Mouse (Mus musculus): Measurements from ENCODE around the gene Igll1. TPM values are rescaled to one million over a fixed set of nuclear protein-coding genes. Genes with fewer than 3 reads are reported as not detected.

Igll1 gene
- 0.34 and 0.48 TPM in 2 replicates for polyA plus RNA-seq (2015; fragmentation: Nextera tagmentation; extraction: Ambion mirVana)

DNA sequence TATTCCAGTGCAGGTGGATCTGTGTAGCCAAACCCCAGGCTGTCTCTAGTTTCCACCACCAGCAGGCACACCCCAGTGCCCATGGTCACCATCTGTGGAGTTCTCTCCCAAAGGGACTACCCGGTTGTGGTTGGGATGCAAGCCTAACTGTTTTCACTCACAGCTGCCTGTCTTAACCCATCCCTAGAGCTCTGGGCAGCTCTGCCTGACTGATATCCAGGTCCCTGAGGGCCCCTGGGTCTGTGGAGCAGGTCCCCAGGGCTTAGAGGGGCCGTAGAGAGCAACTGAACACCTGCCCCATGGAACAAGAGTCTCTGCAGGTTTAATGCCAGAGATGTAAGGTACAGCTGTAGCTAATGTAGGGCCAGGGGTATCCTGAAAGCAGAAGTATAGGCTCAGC, at the start of gene Igll1:
Igll1 (minus strand) TSS at position 8 of the 400 bp plus-strand sequence.
- no peaks in the 10 kb centered on the region for H3K27me3 ChIP-seq
- ATAC-seq (ENCODE audit: insufficient number of reproducible peaks, low FRiP score, low TSS enrichment, low read depth): no peak

DNA sequence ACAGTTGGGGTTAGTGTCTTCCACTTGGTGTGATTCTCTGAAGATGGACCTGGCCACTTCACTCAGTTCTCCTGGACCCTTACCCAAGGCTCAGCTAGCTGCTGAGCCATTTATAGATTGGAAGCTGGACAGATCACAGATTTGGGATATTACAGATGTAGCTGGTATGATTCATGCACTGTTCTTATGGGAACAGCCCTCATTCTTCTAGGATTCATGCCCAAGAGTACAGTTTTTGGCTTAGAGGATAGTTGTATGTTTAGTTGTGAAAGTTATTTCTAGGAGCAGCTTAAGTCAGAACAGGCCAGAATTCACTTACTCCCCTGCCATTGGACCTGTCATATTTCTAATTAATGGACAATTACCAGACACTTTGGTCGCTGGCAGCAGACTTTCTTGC, 49.7 kb upstream of the Igll1 start:
- no peak for ATAC-seq (ENCODE audit: insufficient number of reproducible peaks, low FRiP score, low TSS enrichment, low read depth)
- Histone ChIP-seq H3K9ac (no peak overlapping the region), H3K27ac (replicated peaks) (no peak overlapping the region), H3K4me1 (0 out of 2 replicates have a peak, but pooled peaks cover 10% of the 10 kb centered on the region), H3K4me2 (replicated peaks) (no peak overlapping the region), H3K27me3 (no peaks in the 10 kb centered on the region), H3K4me3 (replicated peaks) (no peak overlapping the region), H3K36me3 (peaks cover 71% of the 10 kb centered on the region), H3K9me3 (replicated peaks) (no peaks in the 10 kb centered on the region)
- WGBS: 65% methylated on average over 1 of the region's 1 CpGs

More for the DNA sequence above, at the start of gene Igll1:
- no peak within 1 kb of the TSS for H3K27ac ChIP-seq (replicated peaks)
- no peak within 1 kb of the TSS for H3K4me2 ChIP-seq (replicated peaks)
- no peaks in the 10 kb centered on the region for H3K4me1 ChIP-seq
- H3K4me3 ChIP-seq (replicated peaks): no peak within 1 kb of the TSS
- 79% methylated on average over 2 of the region's 2 CpGs for WGBS
- no peaks in the 10 kb centered on the region for H3K9me3 ChIP-seq (replicated peaks)
- no peaks in the 10 kb centered on the region for H3K36me3 ChIP-seq
- no peak within 1 kb of the TSS for H3K9ac ChIP-seq

DNA sequence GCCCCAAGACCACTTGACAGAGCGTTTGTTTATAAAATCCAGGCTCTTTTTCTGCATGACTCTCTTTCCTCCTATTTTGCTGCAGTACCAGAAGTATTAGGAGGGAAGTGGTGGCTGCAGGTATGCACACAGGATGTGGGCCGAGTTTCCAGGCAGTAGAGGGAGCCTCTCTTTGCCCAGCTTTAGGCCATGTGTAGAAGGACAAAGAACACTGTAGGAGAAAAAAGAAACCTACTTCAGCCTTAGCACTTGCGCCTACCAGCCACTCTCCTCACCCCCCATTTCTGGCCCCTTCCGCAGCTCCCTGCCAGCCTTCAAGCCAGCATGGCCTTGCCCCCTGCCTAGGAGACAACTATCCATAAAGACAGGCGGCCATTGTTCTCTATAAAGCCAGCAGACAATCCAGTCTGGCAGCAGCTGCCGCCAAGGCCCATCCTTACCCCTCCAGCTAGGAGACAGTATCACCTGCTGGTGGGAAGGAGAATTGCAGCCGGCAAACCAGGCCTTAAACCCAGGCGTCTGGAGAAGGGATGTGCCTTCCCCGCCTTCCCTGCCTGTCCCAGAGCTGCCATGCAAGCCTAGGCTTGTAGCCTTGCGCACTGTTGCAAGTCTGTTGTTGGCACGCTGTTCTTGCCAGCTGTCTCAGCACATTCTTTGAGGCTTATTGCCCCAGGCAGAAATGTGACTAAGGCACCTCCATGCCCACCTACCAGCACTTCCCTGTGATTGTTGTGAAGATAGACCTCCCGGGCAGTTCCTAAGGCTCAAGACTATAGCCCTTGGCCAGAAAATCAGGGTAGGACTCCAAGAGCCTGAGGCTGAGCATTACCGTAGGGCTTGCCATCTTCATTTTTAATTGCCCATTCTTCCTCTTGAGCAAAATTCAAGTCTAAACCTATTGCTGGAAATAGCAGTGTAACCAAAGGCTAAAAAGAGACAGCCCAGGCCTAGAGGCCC, 48.1 kb upstream of the Igll1 start:
- Histone ChIP-seq H3K27ac (replicated peaks) (peak overlapping the region; percentile 76), H3K4me2 (replicated peaks) (no peak overlapping the region), H3K36me3 (peaks cover 63% of the 10 kb centered on the region), H3K9ac (no peak overlapping the region), H3K4me3 (replicated peaks) (no peak overlapping the region), H3K4me1 (0 out of 2 replicates have a peak, but pooled peaks cover 10% of the 10 kb centered on the region), H3K9me3 (replicated peaks) (no peaks in the 10 kb centered on the region), H3K27me3 (no peaks in the 10 kb centered on the region)
- 33% methylated on average over 13 of the region's 13 CpGs for WGBS
- ATAC-seq (ENCODE audit: insufficient number of reproducible peaks, low FRiP score, low TSS enrichment, low read depth): peak; percentile 83

DNA sequence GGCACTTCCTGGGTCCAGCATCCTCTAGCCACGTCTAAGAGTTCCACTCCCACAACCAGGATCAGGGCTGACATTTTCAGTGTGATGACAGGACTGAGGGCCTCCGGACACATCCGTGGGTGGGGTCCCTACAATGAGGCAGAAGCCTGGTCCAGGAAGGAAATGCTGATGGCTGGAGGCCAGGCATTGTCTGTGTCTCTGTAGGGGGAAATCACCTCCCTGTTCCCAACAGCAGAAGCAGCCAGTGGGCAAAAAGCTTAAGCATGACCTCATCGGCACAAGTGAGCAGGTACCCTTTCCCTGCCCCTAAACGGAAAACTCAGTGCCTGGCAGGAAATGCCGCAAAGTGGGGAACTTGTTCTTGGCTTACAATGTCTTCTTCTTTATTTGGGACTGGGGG, 44.0 kb upstream of the Igll1 start:
- 0 out of 2 replicates have a peak, but pooled peaks cover 10% of the 10 kb centered on the region for H3K4me1 ChIP-seq
- H3K4me2 ChIP-seq (replicated peaks): no peak overlapping the region
- WGBS: 71% methylated on average over 6 of the region's 6 CpGs
- H3K9me3 ChIP-seq (replicated peaks): no peaks in the 10 kb centered on the region
- no peak overlapping the region for H3K9ac ChIP-seq
- no peak overlapping the region for H3K4me3 ChIP-seq (replicated peaks)
- peaks cover 68% of the 10 kb centered on the region for H3K36me3 ChIP-seq
- H3K27me3 ChIP-seq: no peaks in the 10 kb centered on the region
- no peak for ATAC-seq (ENCODE audit: insufficient number of reproducible peaks, low FRiP score, low TSS enrichment, low read depth)
- no peak overlapping the region for H3K27ac ChIP-seq (replicated peaks)

DNA sequence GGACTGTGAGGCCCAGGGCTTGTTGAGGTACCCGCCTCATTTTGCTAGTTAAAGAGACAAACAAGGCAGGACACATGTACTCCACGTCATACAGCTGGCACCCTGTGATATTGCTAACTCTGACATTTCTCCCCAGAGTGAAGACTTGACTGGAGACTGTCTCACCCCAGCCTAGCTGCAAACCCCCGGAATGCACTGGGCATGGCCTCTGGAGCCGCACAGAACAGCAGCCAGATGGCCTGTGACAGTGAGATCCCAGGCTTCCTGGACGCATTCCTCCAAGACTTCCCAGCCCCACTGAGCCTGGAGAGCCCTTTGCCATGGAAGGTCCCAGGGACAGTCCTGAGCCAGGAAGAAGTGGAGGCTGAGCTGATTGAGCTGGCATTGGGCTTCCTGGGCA, 39.4 kb upstream of the Igll1 start:
- H3K4me2 ChIP-seq (replicated peaks): no peak overlapping the region
- H3K9me3 ChIP-seq (replicated peaks): no peaks in the 10 kb centered on the region
- H3K36me3 ChIP-seq: peaks cover 43% of the 10 kb centered on the region
- WGBS: 86% methylated on average over 5 of the region's 5 CpGs
- H3K4me1 ChIP-seq: no peaks in the 10 kb centered on the region
- no peak overlapping the region for H3K4me3 ChIP-seq (replicated peaks)
- no peak for ATAC-seq (ENCODE audit: insufficient number of reproducible peaks, low FRiP score, low TSS enrichment, low read depth)
- H3K9ac ChIP-seq: no peak overlapping the region
- no peak overlapping the region for H3K27ac ChIP-seq (replicated peaks)
- no peaks in the 10 kb centered on the region for H3K27me3 ChIP-seq

DNA sequence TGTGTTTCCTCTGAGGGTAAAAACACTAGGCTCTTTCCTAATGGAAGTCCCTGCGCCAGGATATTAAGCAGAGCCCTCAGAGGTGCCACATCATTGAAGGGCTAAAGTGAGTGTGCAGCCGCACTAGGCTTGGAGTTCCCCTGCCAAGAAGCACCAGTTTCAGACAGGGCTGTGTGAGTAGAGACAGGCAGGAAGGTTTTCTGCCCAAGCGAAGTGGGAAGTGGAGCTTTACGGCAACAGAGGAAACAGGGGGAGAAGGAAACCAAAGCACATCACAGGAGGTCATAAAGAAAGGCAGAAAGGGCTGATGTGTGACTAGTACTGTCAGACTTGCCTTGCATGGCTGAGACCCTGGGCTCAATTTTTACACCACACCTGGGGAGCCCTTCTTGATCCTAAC, 38.5 kb upstream of the Igll1 start:
- ATAC-seq (ENCODE audit: insufficient number of reproducible peaks, low FRiP score, low TSS enrichment, low read depth): no peak
- H3K4me1 ChIP-seq: peaks cover 4% of the 10 kb centered on the region; the same call in 1 of the 2 replicates
- H3K9ac ChIP-seq: no peak overlapping the region
- H3K27me3 ChIP-seq: no peaks in the 10 kb centered on the region
- H3K36me3 ChIP-seq: peaks cover 38% of the 10 kb centered on the region
- 84% methylated on average over 4 of the region's 4 CpGs for WGBS
- no peak overlapping the region for H3K4me2 ChIP-seq (replicated peaks)
- H3K27ac ChIP-seq (replicated peaks): no peak overlapping the region
- no peak overlapping the region for H3K4me3 ChIP-seq (replicated peaks)
- H3K9me3 ChIP-seq (replicated peaks): no peaks in the 10 kb centered on the region

DNA sequence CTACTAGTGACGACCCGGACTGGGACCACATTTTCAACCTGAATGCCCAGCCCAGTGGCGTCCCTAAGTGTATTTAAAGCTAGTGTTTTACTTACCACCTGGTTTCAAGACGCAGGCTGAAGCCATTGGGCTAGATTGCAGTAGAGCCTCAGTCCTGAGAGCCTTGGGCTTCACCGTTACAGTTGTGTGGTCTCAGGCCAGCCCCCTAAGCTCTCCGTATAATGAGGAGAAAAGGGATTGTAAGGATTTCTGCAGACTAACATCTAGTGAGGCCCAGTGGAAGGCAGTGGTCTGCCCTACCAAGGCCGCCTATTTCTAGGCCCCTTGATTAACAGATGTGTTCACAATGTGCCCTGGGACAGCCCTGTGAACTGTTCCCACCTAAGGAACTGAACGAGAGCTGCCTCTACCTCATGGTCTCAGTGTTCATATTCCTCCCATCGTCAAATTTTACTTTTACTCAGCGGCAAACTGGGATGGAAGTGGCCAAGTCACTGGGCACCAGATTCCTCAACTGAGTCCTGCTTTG, 33.3 kb upstream of the Igll1 start:
- H3K36me3 ChIP-seq: peaks cover 22% of the 10 kb centered on the region
- no peak for ATAC-seq (ENCODE audit: insufficient number of reproducible peaks, low FRiP score, low TSS enrichment, low read depth)
- peaks cover 16% of the 10 kb centered on the region for H3K4me1 ChIP-seq
- peak overlapping the region; percentile 68 for H3K4me3 ChIP-seq (replicated peaks)
- H3K9ac ChIP-seq: peak overlapping the region; percentile 65
- no peaks in the 10 kb centered on the region for H3K9me3 ChIP-seq (replicated peaks)
- H3K4me2 ChIP-seq (replicated peaks): peak overlapping the region; percentile 74
- H3K27me3 ChIP-seq: no peaks in the 10 kb centered on the region
- 23% methylated on average over 10 of the region's 10 CpGs for WGBS
- H3K27ac ChIP-seq (replicated peaks): peak overlapping the region; percentile 55; the same call in 1 of the 2 replicates

DNA sequence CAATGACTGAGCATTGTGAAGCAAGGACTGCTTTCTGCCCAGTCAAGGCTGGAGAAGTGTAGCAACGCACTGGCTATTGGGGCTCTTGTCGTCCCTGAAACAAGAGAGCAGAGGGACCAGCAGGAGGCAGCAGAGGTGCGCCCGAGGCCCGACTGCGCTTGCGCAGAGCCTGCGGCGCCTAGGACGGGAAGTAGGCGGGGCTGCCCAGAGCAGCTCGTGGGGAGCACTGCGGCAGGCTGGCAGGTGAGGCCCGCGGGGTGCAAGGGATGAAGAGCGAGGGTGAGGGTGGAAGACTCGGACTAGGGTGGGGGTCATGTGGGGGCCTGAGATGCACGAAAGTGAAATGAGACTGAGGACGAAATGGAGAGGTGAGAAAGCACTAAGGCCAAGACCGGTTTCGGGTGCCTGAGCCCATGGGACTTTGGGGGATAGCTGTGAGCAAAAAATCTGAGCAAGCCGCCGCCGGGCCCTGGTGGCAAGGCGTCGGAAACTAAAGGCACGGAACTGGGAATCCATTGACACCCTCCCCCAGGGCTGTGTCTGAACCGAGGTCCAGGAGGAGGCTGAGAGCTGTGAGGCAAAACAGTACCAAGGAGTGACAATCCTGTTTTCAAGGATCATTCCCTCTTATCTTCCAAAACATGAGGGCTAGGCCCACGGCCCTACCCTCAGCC, 32.7 kb upstream of the Igll1 start, which contains the start of gene Ppm1f:
Ppm1f (plus strand) TSS at position 88 of the 674 bp plus-strand sequence.
- peak; percentile 89 for ATAC-seq (ENCODE audit: insufficient number of reproducible peaks, low FRiP score, low TSS enrichment, low read depth)
- WGBS: under 1% methylated on average over 29 of the region's 29 CpGs
- Histone ChIP-seq H3K36me3 (peaks cover 28% of the 10 kb centered on the region), H3K9ac (peak within 1 kb of the TSS; percentile 65), H3K4me1 (peaks cover 16% of the 10 kb centered on the region), H3K9me3 (replicated peaks) (no peaks in the 10 kb centered on the region), H3K27me3 (no peaks in the 10 kb centered on the region), H3K4me2 (replicated peaks) (peak within 1 kb of the TSS; percentile 74), H3K27ac (replicated peaks) (peak within 1 kb of the TSS; percentile 55), H3K4me3 (replicated peaks) (peak within 1 kb of the TSS; percentile 68)

DNA sequence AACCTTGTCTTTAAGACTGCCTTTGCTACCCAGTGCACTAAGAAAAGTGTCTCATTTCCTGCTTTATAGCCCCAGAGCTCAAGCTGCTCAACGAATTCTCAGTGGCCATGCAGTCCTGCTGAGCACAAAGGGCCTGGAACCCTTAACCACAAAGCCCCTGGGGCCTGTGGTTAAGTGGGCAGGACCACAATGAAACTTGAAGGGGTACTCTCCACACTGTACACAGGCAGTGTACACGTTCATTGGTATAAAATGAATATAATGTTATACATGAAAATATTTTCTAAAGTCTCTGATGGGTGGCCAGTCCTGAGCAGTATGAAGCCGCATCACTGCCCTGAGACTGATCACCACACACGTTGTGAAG, 32.2 kb upstream of the Igll1 start:
- ATAC-seq (ENCODE audit: insufficient number of reproducible peaks, low FRiP score, low TSS enrichment, low read depth): peak; percentile 63
- Histone ChIP-seq H3K9ac (no peak overlapping the region; the same call in 1 of the 2 replicates), H3K27me3 (no peaks in the 10 kb centered on the region), H3K36me3 (peaks cover 33% of the 10 kb centered on the region), H3K9me3 (replicated peaks) (no peaks in the 10 kb centered on the region), H3K27ac (replicated peaks) (0 out of 2 replicates have a peak overlapping the region, but pooled peaks have one; percentile 17), H3K4me3 (replicated peaks) (peak overlapping the region; percentile 68), H3K4me1 (peaks cover 16% of the 10 kb centered on the region), H3K4me2 (replicated peaks) (peak overlapping the region; percentile 74; the same call in 1 of the 2 replicates)
- WGBS: 10% methylated on average over 4 of the region's 4 CpGs

DNA sequence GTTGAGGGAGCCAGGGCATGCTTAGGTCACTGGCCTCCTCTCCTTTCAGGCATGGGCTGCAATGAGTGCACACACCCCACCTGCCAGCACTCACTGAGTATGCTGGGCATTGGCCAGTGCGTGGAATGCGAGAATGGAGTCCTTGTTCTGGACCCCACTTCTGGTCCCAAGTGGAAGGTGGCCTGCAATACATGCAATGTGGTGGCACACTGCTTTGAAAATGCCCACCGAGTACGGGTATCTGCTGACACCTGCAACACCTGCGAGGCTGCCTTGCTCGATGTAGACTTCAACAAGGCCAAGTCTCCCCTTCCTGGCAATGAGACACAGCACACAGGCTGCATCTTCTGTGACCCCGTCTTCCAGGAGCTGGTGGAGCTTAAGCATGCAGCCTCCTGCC, 28.6 kb upstream of the Igll1 start:
- no peaks in the 10 kb centered on the region for H3K27me3 ChIP-seq
- H3K9me3 ChIP-seq (replicated peaks): no peaks in the 10 kb centered on the region
- H3K36me3 ChIP-seq: peaks cover 66% of the 10 kb centered on the region
- no peak overlapping the region for H3K4me2 ChIP-seq (replicated peaks)
- no peak overlapping the region for H3K4me3 ChIP-seq (replicated peaks)
- H3K27ac ChIP-seq (replicated peaks): no peak overlapping the region
- H3K9ac ChIP-seq: no peak overlapping the region
- H3K4me1 ChIP-seq: peaks cover 12% of the 10 kb centered on the region
- WGBS: 93% methylated on average over 7 of the region's 7 CpGs
- no peak for ATAC-seq (ENCODE audit: insufficient number of reproducible peaks, low FRiP score, low TSS enrichment, low read depth)

DNA sequence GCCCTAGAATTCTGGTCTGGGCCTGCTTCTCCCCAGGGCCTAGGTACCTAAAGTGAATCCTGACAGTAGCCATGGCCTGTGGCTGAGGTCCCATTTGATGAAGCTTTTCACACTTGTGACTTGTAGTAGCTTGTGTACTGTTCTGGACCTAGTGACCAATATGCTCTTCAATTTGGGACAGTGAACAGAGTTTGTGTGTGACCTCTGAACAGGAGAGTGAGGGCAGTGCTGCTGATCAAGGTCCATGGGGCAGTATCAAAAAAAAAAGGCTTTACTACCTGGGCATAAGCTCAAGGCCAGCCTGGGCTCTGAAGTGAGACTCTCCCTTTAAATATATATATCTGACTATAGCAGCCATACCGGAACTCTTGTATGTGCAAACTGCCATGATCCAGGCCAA, 24.6 kb upstream of the Igll1 start:
- ATAC-seq (ENCODE audit: insufficient number of reproducible peaks, low FRiP score, low TSS enrichment, low read depth): no peak
- 93% methylated on average over 1 of the region's 1 CpGs for WGBS
- no peaks in the 10 kb centered on the region for H3K4me1 ChIP-seq
- H3K4me2 ChIP-seq (replicated peaks): no peak overlapping the region
- no peak overlapping the region for H3K9ac ChIP-seq
- peaks cover 98% of the 10 kb centered on the region for H3K36me3 ChIP-seq
- no peaks in the 10 kb centered on the region for H3K9me3 ChIP-seq (replicated peaks)
- H3K27me3 ChIP-seq: no peaks in the 10 kb centered on the region
- H3K4me3 ChIP-seq (replicated peaks): no peak overlapping the region
- no peak overlapping the region for H3K27ac ChIP-seq (replicated peaks)
